In genomic region chr4:151702463-151702862, GRCm38 (mm10) we compare ENCODE assay signal across 26 mouse cellular contexts.
DNase-seq lines count a peak whose midpoint lies in the region; ATAC-seq and TF ChIP-seq lines count a peak whose summit lies in the region.
"Had no signal": no experiment of that assay in that cellular context is flagged by ENCODE, and none has a peak within 500 bp of the region (broad histone marks: within the 10 kb centered on the region; RNA-seq: fewer than 3 reads in every experiment).

No protein-coding gene starts in this region.

- H3K9ac ChIP-seq in midbrain, embryonic 11.5 days (ENCODE audit: low read length), result no peak overlapping the region
- no peak overlapping the region for H3K9ac ChIP-seq in midbrain, embryonic 16.5 days (ENCODE audit: low read depth, low read length)
- peak overlapping the region; percentile 59 for H3K9ac ChIP-seq in MEL (ENCODE audit: control insufficient read depth, low read depth, low read length, poor library complexity, severe bottlenecking)

- no peaks in the 10 kb centered on the region for H3K9me3 ChIP-seq in midbrain, embryonic 11.5 days (ENCODE audit: control insufficient read depth, low read length)
- no peaks in the 10 kb centered on the region for H3K9me3 ChIP-seq in midbrain, embryonic 16.5 days (replicated peaks; ENCODE audit: control insufficient read depth, low read length, poor library complexity, severe bottlenecking)
- H3K9me3 ChIP-seq in E14TG2a.4 (ENCODE audit: low read length) (peaks cover 5% of the 10 kb centered on the region; the same call in 1 of the 2 replicates), MEL (replicated peaks; ENCODE audit: insufficient read depth, low read length) (no peaks in the 10 kb centered on the region)

- no peaks in the 10 kb centered on the region for H3K79me2 ChIP-seq in MEL (ENCODE audit: control insufficient read depth, insufficient read depth, low read length, poor library complexity)

- H3K4me2 ChIP-seq in midbrain, embryonic 11.5 days, result no peak overlapping the region
- H3K4me2 ChIP-seq in midbrain, embryonic 16.5 days (ENCODE audit: low read length), result no peak overlapping the region

- peak; percentile 31 for DNase-seq in midbrain, embryonic 11.5 days (ENCODE audit: low spot score, missing footprints)
- DNase-seq in MEL (ENCODE audit: low read depth, low spot score), result peak; percentile 71
- peak; percentile 39 for DNase-seq in R1 (ENCODE audit: low read depth, low spot score)
- DNase-seq in urinary bladder, postnatal 10 days (ENCODE audit: low spot score), result no peak
- DNase-seq in adrenal gland, postnatal 4 days (ENCODE audit: low spot score in 2 of 2), result no peak
- no peak for DNase-seq in heart, adult 11 months
- DNase-seq: adrenal gland, adult 2 months; adrenal gland, adult 8-10 months; adrenal gland, postnatal 10 days; adrenal gland, postnatal 14 days; adrenal gland, postnatal 25 days; adrenal gland, postnatal 36 days; B cell, adult 2 months; cerebellum, adult 11 months; cerebellum, adult 11-12 months; cerebellum, adult 18-20 months; cerebellum, adult 2 months; cerebellum, adult 8-10 months; cerebellum, adult 9-10 months had no signal

- WGBS in midbrain, embryonic 11.5 days, result 83% methylated on average over 11 of the region's 11 CpGs
- WGBS in midbrain, embryonic 16.5 days, result 77% methylated on average over 11 of the region's 11 CpGs

- no peak overlapping the region for H3K27ac ChIP-seq in midbrain, embryonic 11.5 days (ENCODE audit: low read depth, low read length)
- no peak overlapping the region for H3K27ac ChIP-seq in midbrain, embryonic 16.5 days (ENCODE audit: low read length)
- peak overlapping the region; percentile 61 for H3K27ac ChIP-seq in MEL (ENCODE audit: control insufficient read depth, low read depth, low read length)

- no peaks in the 10 kb centered on the region for H3K4me1 ChIP-seq in midbrain, embryonic 11.5 days (ENCODE audit: control insufficient read depth, insufficient read depth, low read length)
- H3K4me1 ChIP-seq in midbrain, embryonic 16.5 days (ENCODE audit: control insufficient read depth, insufficient read depth, low read length), result peaks cover 3% of the 10 kb centered on the region; the same call in 1 of the 2 replicates
- H3K4me1 ChIP-seq in E14TG2a.4 (replicated peaks; ENCODE audit: low read depth, low read length), result peaks cover 36% of the 10 kb centered on the region
- H3K4me1 ChIP-seq in MEL (ENCODE audit: control insufficient read depth in 1 of 2, insufficient read depth in 2 of 2, low read length in 2 of 2), result 0 out of 4 replicates have a peak, but pooled peaks cover 0 to 5% of the 10 kb centered on the region in 2 experiments

- peak in 1 of 2 experiments; percentile 35; a peak in 1 of 4 replicates for TF ChIP-seq POLR2A in MEL (IDR thresholded peaks at IDR 0.05; ENCODE audit: control insufficient read depth in 1 of 2, insufficient read depth in 1 of 2, low read depth in 1 of 2, low read length in 2 of 2, poor library complexity in 1 of 2)

- TF ChIP-seq EP300 in MEL (IDR thresholded peaks at IDR 0.05; ENCODE audit: low read depth in 1 of 2, low read length in 2 of 2), result peak in 1 of 2 experiments; percentile 48; a peak in 2 of 4 replicates

- TF ChIP-seq CTCF in E14TG2a.4 (conservative IDR thresholded peaks at IDR 0.05; ENCODE audit: low read length), result no peak
- TF ChIP-seq CTCF in MEL (IDR thresholded peaks at IDR 0.05 in 2 of 3, conservative IDR thresholded peaks at IDR 0.05 in 1 of 3; ENCODE audit: control insufficient read depth in 1 of 3, insufficient read depth in 1 of 3, low read depth in 2 of 3, low read length in 3 of 3, poor library complexity in 1 of 3, severe bottlenecking in 1 of 3), result no peak

- no peaks in the 10 kb centered on the region for H3K27me3 ChIP-seq in midbrain, embryonic 11.5 days (ENCODE audit: control insufficient read depth, insufficient read depth, low read length)
- H3K27me3 ChIP-seq in midbrain, embryonic 16.5 days (ENCODE audit: control insufficient read depth, insufficient read depth, low read depth, low read length), result no peaks in the 10 kb centered on the region
- peaks cover 16% of the 10 kb centered on the region for H3K27me3 ChIP-seq in E14TG2a.4 (ENCODE audit: insufficient read depth, low read length)
- no peaks in the 10 kb centered on the region for H3K27me3 ChIP-seq in MEL (ENCODE audit: control insufficient read depth in 1 of 2, insufficient read depth in 2 of 2, low read length in 2 of 2)
- H3K27me3 ChIP-seq: CH12.LX, Patski had no signal

- ATAC-seq in midbrain, embryonic 11.5 days (ENCODE audit: low FRiP score), result no peak
- ATAC-seq in midbrain, embryonic 16.5 days, result no peak
- ATAC-seq: activated CD4-positive, CD25-positive, alpha-beta regulatory T cell, adult 4 months; CD4-positive, CD25-positive, alpha-beta regulatory T cell, adult 4 months; Patski had no signal

- TF ChIP-seq RAD21 in MEL (IDR thresholded peaks at IDR 0.05; ENCODE audit: low read depth, low read length), result no peak

- no peak overlapping the region for H3K4me3 ChIP-seq in midbrain, embryonic 11.5 days (ENCODE audit: low read depth, low read length)
- no peak overlapping the region for H3K4me3 ChIP-seq in midbrain, embryonic 16.5 days (ENCODE audit: low read depth, low read length)
- H3K4me3 ChIP-seq in E14TG2a.4 (replicated peaks; ENCODE audit: low read length) (peak overlapping the region; percentile 41), MEL (ENCODE audit: control insufficient read depth in 1 of 2, insufficient read depth in 1 of 2, low read depth in 2 of 2, low read length in 2 of 2) (peak overlapping the region; percentile 44 to 52)

- no peaks in the 10 kb centered on the region for H3K36me3 ChIP-seq in midbrain, embryonic 11.5 days (ENCODE audit: control insufficient read depth, insufficient read depth, low read length)
- H3K36me3 ChIP-seq in midbrain, embryonic 16.5 days (ENCODE audit: control insufficient read depth, insufficient read depth, low read length), result no peaks in the 10 kb centered on the region
- H3K36me3 ChIP-seq in E14TG2a.4 (ENCODE audit: insufficient read depth, low read length) (no peaks in the 10 kb centered on the region), MEL (ENCODE audit: control insufficient read depth in 1 of 2, insufficient read depth in 2 of 2, low read length in 2 of 2) (no peaks in the 10 kb centered on the region)
- H3K36me3 ChIP-seq: G1E had no signal

TF ChIP-seq in MEL, 35 proteins besides CTCF, POLR2A, EP300 and RAD21:
- TF ChIP-seq NRF1 (IDR thresholded peaks at IDR 0.05; ENCODE audit: insufficient read depth, low read depth, low read length, poor library complexity, severe bottlenecking) (peak; percentile 58), USF2 (IDR thresholded peaks at IDR 0.05; ENCODE audit: borderline replicate concordance in 1 of 2, insufficient read depth in 1 of 2, low read depth in 1 of 2, low read length in 2 of 2) (no peak), TAL1 (IDR thresholded peaks at IDR 0.05; ENCODE audit: low read length) (peak; percentile 50)

Comparison
In these comparisons a context has a peak if more than half of its experiments do, and no peak if none do; other contexts are left out.
1. DNase-seq: peak in midbrain, embryonic 11.5 days (single experiment), MEL (single experiment) and R1 (single experiment); none in urinary bladder, postnatal 10 days (single experiment), adrenal gland, postnatal 4 days (0 of 2) and heart, adult 11 months (single experiment).
2. H3K4me3 ChIP-seq: peak in E14TG2a.4 (single experiment) and MEL (2 of 2); none in midbrain, embryonic 11.5 days (single experiment) and midbrain, embryonic 16.5 days (single experiment).